Mouse (Mus musculus) neural tube, embryonic 14.5 days (tissue): ENCODE data around the gene Nfix. TPM values are rescaled to one million over a fixed set of nuclear protein-coding genes. Genes with fewer than 3 reads are reported as not detected.

Source experiments
- ATAC-seq: fragments of 200-750 bp; cut with Nextera tagmentation; 2 replicates; pipeline ENCODE4 v1.8.0; 2017; ENCODE audit warnings: low read depth, mild to moderate bottlenecking, moderate TSS enrichment, moderate library complexity
- H3K27ac ChIP-seq: fragments of 300-500 bp; sonication (generic); 2 replicates; pipeline ENCODE4 v1.5.1; 2014; ENCODE audit warnings: low read depth, mild to moderate bottlenecking, control low read depth, low read length, moderate library complexity, mixed read lengths
- H3K27me3 ChIP-seq: fragments of 300-500 bp; sonication (generic); 2 replicates; pipeline ENCODE4 v1.6.1; 2014; ENCODE audit warnings: low read length; ENCODE audit not compliant: control insufficient read depth, insufficient read depth
- H3K36me3 ChIP-seq: fragments of 300-500 bp; sonication (generic); 2 replicates; pipeline ENCODE4 v1.6.1; 2014; ENCODE audit warnings: low read length, mixed read lengths; ENCODE audit not compliant: control insufficient read depth, insufficient read depth
- H3K4me1 ChIP-seq: fragments of 300-500 bp; sonication (generic); 2 replicates; pipeline ENCODE4 v1.6.1; 2014; ENCODE audit warnings: low read length; ENCODE audit not compliant: control insufficient read depth, insufficient read depth
- H3K4me2 ChIP-seq: fragments of 300-500 bp; sonication (generic); 2 replicates; pipeline ENCODE4 v1.6.1; 2014; ENCODE audit warnings: mild to moderate bottlenecking, low read depth, low read length, control low read depth
- H3K4me3 ChIP-seq: fragments of 300-500 bp; sonication (generic); 2 replicates; pipeline ENCODE4 v1.5.1; 2014; ENCODE audit warnings: low read depth, low read length, control low read depth, mixed read lengths
- H3K9ac ChIP-seq: fragments of 300-500 bp; sonication (generic); replicated peaks from 2 replicates; pipeline ENCODE4 v1.6.1; 2014; ENCODE audit warnings: low read depth, mild to moderate bottlenecking, control low read depth, low read length, mixed read lengths
- H3K9me3 ChIP-seq: fragments of 300-500 bp; sonication (generic); 2 replicates; pipeline ENCODE4 v1.6.1; 2016; ENCODE audit warnings: low read length; ENCODE audit not compliant: control insufficient read depth
- WGBS: fragments of 180-500 bp; shearing (Covaris S2); extraction: QIAGEN DNeasy Blood & Tissue Kit; methylation state at CpG from one replicate; pipeline ENCODE4 v1.1.7; 2014; 5-methylcytosine and 5-hydroxymethylcytosine counted together
- polyA plus RNA-seq: library from polyadenylated mRNA; unstranded; fragments of >200 nt; fragmentation: Nextera tagmentation; extraction: Ambion mirVana; gene quantifications from 2 replicates; pipeline ENCODE4 v1.2.1, GENCODE M21; 2014

Gene Nfix
- 68.2 and 91.5 TPM in 2 replicates for polyA plus RNA-seq

DNA sequence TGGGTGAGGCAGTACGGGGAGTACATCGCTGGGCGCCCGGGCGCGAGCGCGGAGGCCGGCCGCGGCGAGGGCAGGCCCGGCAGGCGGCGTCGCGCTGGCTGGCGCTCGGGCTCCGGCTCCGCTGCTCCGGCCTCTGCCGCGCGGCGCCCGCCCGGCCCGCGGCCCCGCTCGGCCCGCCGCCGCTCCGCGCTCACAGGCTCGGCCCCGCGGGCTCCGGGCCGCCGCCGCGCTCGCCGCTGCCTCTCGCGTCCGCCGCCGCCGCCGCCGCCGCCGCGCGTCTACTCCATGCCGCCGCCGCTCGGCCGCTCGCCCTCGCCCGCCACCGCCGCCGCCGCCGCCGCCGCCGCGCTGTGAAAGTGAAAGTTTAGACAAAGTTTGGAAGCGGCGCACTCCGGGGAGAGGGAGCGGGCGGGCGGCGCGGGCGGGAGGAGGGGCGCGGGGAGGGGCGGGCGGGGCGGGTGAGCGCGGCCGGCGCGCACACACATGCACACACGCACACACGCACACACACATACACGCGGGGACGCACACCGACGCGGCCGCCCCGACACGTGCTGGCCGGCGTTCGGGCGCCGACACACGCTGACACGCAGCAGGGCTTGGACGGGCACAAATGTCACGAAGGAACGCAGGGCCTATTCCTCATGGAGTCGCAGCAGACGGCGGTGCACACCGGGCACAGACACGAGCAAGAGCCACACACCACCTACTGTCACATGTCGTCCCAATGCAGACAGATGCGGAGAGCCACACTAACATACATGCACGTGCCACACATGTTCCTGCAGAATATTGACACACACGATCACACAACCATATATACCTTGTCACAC is at the start of gene Nfix:
Gene Nfix (minus strand): TSS at position 346 of the 833 bp plus-strand sequence.
- 2% methylated on average over 43 of the region's 125 CpGs for WGBS
- no peaks in the 10 kb centered on the region for H3K36me3 ChIP-seq
- no peaks in the 10 kb centered on the region for H3K9me3 ChIP-seq
- ATAC-seq, result peak; percentile 39; the same call in 1 of the 2 replicates
- peak within 1 kb of the TSS; percentile 66 for H3K4me3 ChIP-seq
- H3K27me3 ChIP-seq, result peaks cover 27% of the 10 kb centered on the region
- peak within 1 kb of the TSS; percentile 82 for H3K9ac ChIP-seq
- H3K4me1 ChIP-seq, result peaks cover 5% of the 10 kb centered on the region; the same call in 1 of the 2 replicates
- H3K4me2 ChIP-seq, result peak within 1 kb of the TSS; percentile 80
- peak within 1 kb of the TSS; percentile 82 for H3K27ac ChIP-seq

DNA sequence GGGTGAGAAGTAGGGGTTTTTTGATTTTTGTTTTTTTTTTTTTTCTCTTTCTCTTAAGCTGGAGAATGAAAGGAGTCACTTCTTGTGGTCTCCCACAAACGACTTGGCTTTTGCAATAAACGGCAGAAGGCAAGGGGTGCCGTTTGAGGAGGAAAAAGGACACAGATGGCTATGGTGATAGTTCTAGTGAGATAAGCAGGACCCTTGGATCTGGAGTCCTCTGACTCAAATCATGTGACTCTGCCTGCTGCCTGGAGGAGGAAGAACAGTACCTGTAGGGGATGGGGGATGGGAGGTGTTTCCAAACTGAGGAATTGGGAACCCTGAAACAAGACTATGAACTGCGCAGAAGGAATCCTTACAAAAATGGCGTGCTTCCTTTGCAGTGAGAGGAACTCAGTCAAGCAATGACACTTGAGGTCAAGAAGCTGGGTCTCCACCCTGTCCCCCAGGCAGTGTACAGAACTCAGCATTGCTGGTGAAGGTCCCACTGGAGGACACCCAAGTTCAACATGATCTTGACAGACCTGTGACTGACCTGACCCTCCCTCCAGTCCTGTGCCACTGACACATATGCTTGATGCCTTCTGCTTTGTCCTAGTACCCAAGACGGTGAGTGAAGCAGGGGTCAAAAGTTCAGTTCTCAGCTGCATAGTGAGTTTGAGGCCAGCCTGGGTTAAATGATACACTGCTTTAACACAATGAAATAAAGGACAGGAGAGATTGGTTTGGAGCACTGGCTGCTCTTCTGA is 47.7 kb upstream of the Nfix start:
- H3K27me3 ChIP-seq, result no peaks in the 10 kb centered on the region
- peaks cover 23% of the 10 kb centered on the region for H3K36me3 ChIP-seq
- H3K9me3 ChIP-seq, result no peaks in the 10 kb centered on the region
- H3K27ac ChIP-seq, result peak overlapping the region; percentile 84; the same call in 1 of the 2 replicates
- H3K4me2 ChIP-seq, result peak overlapping the region; percentile 77
- H3K4me3 ChIP-seq, result peak overlapping the region; percentile 82; the same call in 1 of the 2 replicates
- H3K9ac ChIP-seq, result peak overlapping the region; percentile 97
- H3K4me1 ChIP-seq, result peaks cover 21% of the 10 kb centered on the region
- ATAC-seq, result no peak
- 46% methylated on average over 6 of the region's 6 CpGs for WGBS

DNA sequence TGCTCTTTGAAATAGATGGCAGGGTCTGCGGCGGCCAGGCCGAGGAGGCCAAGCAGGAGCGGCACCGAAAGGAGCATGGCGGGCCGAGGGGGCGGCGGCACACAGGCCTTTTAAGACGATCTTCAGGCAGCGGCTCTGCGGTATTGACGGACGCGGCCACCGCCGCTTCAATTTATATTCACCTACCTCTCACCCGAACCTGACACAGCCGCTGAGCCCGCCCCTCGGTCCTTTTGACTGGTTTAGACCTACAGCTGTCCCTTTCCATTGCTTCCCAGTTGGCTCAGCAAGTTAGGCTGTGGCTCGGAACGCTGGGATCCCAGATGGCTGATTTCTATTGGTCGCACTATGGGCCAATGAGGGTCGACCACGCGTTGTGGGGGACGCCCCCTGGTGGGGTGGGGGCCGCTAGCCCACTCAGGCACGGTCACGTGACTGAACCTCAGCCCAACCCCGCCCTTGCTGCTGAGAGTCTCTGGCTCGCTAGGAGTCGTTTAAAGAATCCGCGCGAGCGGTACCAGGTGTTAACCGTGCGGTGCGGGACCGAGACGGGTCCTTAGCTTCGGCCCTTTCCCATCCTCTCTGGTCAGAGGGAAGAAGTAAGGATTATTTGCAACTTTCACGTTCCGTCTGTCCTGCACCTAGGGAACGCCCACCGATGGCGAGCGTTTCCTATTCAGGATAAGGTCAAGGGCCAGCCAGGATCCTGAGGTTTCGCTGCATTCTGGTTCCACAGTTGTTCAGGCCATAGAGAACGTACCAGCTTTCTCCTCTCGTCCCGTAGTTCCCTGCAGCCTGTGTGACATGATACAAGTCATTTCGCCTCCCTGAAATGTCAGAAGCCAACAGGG is 46.8 kb upstream of the Nfix start, which contains the start of gene Calr:
Gene Calr (minus strand): TSS at position 213 of the 851 bp plus-strand sequence.
- WGBS, result under 1% methylated on average over 55 of the region's 55 CpGs
- no peaks in the 10 kb centered on the region for H3K9me3 ChIP-seq
- peak within 1 kb of the TSS; percentile 77 for H3K4me2 ChIP-seq
- H3K9ac ChIP-seq, result peak within 1 kb of the TSS; percentile 97
- ATAC-seq, result peak; percentile 99
- H3K4me3 ChIP-seq, result peak within 1 kb of the TSS; percentile 82
- H3K4me1 ChIP-seq, result peaks cover 21% of the 10 kb centered on the region
- H3K27me3 ChIP-seq, result no peaks in the 10 kb centered on the region
- peak within 1 kb of the TSS; percentile 84 for H3K27ac ChIP-seq
- H3K36me3 ChIP-seq, result peaks cover 32% of the 10 kb centered on the region

DNA sequence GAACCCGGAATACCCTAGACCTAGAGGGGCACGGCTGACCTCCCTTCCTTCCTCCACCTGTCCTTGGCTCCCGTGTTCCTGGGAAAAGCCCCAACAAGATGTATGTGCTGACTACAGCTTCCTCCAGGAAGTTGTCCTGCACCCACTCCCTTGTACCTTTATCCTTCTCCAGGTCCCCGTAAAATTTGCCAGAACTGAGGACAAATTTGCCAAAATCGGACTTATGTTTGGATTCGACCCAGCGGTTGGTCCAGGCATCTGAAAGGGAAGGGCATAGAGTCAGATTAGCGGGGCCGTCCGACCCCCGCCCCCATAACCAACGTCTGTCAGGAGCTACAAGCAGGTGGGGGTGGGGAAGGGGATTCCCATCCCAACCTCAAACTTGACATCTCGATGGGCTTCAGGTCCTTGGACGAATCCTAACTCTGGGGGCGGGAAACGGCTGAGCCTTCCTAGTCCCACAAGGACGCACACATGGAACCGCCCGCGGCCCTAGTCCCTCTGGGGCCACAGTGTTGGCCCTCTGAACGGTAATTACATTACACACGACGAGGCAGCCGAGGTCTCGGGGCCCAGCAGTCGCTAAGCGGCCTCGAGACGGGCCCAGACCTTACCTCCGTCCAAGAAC is 46.1 kb upstream of the Nfix start:
- Histone ChIP-seq H3K4me3 (peak overlapping the region; percentile 82), H3K9me3 (no peaks in the 10 kb centered on the region), H3K27me3 (no peaks in the 10 kb centered on the region), H3K27ac (peak overlapping the region; percentile 73), H3K9ac (peak overlapping the region; percentile 97), H3K4me1 (peaks cover 21% of the 10 kb centered on the region), H3K4me2 (peak overlapping the region; percentile 70), H3K36me3 (peaks cover 39% of the 10 kb centered on the region)
- under 1% methylated on average over 30 of the region's 30 CpGs for WGBS
- ATAC-seq, result peak; percentile 28

DNA sequence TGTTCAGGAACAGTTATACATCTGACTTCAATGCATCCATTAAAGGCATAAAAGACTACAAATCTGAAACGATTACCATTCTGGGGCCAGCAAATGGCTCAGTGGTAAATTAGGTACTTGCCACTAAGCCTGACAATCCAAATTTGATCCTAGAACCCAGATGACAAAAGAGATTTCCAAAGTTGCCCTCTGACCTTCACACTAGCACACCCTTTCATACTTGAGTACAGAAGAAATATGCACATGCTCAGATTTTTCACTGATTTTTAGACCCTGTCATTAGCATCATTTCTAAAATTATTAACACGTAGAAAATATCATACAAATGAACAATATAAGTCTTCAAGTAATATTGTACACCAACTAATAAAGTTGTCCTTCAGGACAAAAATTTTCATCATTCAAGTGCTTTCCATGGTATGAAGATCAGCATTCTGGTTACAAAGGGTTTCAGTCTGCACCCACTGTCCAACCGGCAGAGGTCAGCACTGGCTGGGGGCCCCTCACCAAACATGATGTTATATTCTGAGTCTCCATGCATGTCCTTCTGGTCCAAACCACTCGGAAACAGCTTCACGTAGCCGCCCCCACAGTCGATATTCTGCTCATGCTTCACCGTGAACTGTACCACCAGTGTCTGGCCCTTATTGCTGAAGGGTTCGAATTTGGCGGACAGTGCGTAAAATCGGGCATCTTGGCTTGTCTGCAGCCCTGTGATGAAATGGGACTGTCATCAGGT is 45.4 kb upstream of the Nfix start:
- Histone ChIP-seq H3K36me3 (peaks cover 39% of the 10 kb centered on the region), H3K4me3 (peak overlapping the region; percentile 82), H3K4me1 (peaks cover 21% of the 10 kb centered on the region), H3K9ac (peak overlapping the region; percentile 97), H3K27me3 (no peaks in the 10 kb centered on the region), H3K27ac (peak overlapping the region; percentile 73), H3K9me3 (no peaks in the 10 kb centered on the region), H3K4me2 (peak overlapping the region; percentile 70)
- WGBS, result 18% methylated on average over 12 of the region's 12 CpGs
- ATAC-seq, result no peak

DNA sequence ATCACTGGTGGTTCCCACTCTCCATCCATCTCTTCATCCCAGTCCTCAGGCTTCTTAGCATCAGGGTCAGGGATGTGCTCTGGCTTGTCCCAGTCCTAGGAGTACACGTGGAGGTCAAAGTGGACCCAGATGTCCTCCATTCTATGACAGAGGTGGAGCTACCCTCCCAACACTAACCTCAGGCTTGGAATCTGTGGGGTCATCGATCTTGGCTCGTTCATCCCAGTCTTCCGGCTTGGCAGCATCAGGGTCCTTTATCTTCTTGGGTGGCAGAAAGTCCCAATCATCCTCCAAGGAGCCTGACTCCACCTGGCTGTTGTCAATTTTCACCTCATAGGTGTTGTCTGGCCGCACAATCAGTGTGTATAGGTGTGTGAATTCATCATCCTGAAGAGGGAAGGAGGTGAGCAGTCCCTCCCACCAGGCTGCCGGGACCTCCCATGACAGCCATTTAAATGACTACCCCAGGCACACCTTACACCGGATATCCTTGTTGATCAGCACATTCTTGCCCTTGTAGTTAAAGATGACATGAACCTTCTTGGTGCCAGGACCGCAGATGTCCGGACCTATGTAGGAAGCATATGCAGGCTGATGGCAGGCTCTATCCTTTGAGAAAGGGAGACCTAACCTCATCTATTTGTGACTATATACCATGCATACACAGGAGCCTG is 44.4 kb upstream of the Nfix start:
- Histone ChIP-seq H3K4me1 (peaks cover 25% of the 10 kb centered on the region), H3K9me3 (no peaks in the 10 kb centered on the region)
- WGBS, result 90% methylated on average over 9 of the region's 9 CpGs

DNA sequence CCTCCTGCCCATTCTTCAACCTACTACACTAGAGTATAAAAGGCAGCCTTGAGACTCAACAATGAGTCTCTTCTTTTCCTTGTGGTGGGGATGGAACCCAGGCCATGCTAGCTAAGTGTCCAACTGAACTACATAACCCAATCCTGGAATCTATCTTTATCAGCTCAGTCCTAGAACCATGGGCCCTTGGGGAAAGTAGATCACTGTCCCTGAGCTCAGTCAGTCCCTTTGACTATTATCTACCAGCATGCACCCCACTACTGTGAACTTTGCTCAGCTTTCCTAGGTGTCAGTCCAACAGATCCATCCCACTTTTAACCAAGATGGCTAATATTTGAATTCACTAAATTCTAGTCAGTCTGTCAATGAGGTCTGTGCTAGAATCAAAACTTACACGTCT is 41.4 kb upstream of the Nfix start:
- no peak for ATAC-seq
- Histone ChIP-seq H3K27me3 (no peaks in the 10 kb centered on the region), H3K36me3 (peaks cover 57% of the 10 kb centered on the region), H3K9me3 (no peaks in the 10 kb centered on the region), H3K4me1 (peaks cover 23% of the 10 kb centered on the region), H3K27ac (no peak overlapping the region), H3K4me3 (no peak overlapping the region), H3K9ac (no peak overlapping the region), H3K4me2 (no peak overlapping the region)
- WGBS, result 85% methylated on average over 1 of the region's 1 CpGs

More for the DNA sequence above, 44.4 kb upstream of the Nfix start:
- Histone ChIP-seq H3K36me3 (peaks cover 39% of the 10 kb centered on the region), H3K27ac (no peak overlapping the region), H3K9ac (peak overlapping the region; percentile 97), H3K4me2 (peak overlapping the region; percentile 70), H3K4me3 (peak overlapping the region; percentile 82), H3K27me3 (no peaks in the 10 kb centered on the region)
- ATAC-seq, result no peak
